Mouse (Mus musculus) midbrain, embryonic 11.5 days (tissue): Measurements from ENCODE around the gene Capza1. TPM values are rescaled to one million over a fixed set of nuclear protein-coding genes. Genes with fewer than 3 reads are reported as not detected.

Experiments used
- ATAC-seq: fragments of 200-750 bp; cut with Nextera tagmentation; 2 replicates; pipeline ENCODE4 v1.8.0; 2017; ENCODE audit warnings: moderate TSS enrichment, moderate library complexity; ENCODE audit not compliant: low FRiP score
- DNase-seq: peaks from one replicate; pipeline ENCODE4 v3.0.0; 2015; ENCODE audit warnings: low spot score; ENCODE audit errors: missing footprints
- H3K27ac ChIP-seq: fragments of 300-500 bp; sonication (generic); 2 replicates; pipeline ENCODE4 v1.5.1; 2014; ENCODE audit warnings: low read depth, low read length
- H3K27me3 ChIP-seq: fragments of 300-500 bp; sonication (generic); 2 replicates; pipeline ENCODE4 v1.6.1; 2014; ENCODE audit warnings: mild to moderate bottlenecking, low read length, moderate library complexity, mixed read lengths; ENCODE audit not compliant: control insufficient read depth, insufficient read depth
- H3K36me3 ChIP-seq: fragments of 300-500 bp; sonication (generic); 2 replicates; pipeline ENCODE4 v1.6.1; 2014; ENCODE audit warnings: mild to moderate bottlenecking, low read length, moderate library complexity, mixed read lengths; ENCODE audit not compliant: control insufficient read depth, insufficient read depth
- H3K4me1 ChIP-seq: fragments of 300-500 bp; sonication (generic); 2 replicates; pipeline ENCODE4 v1.6.1; 2014; ENCODE audit warnings: low read length; ENCODE audit not compliant: control insufficient read depth, insufficient read depth
- H3K4me2 ChIP-seq: fragments of 300-500 bp; sonication (generic); 2 replicates; pipeline ENCODE4 v1.6.1; 2014; ENCODE audit warnings: mild to moderate bottlenecking, moderate library complexity
- H3K4me3 ChIP-seq: fragments of 300-500 bp; sonication (generic); 2 replicates; pipeline ENCODE4 v1.5.1; 2014; ENCODE audit warnings: low read depth, low read length
- H3K9ac ChIP-seq: fragments of 300-500 bp; sonication (generic); 2 replicates; pipeline ENCODE4 v1.6.1; 2014; ENCODE audit warnings: low read length
- H3K9me3 ChIP-seq: fragments of 300-500 bp; sonication (generic); 2 replicates; pipeline ENCODE4 v1.6.1; 2016; ENCODE audit warnings: low read length; ENCODE audit not compliant: control insufficient read depth
- WGBS: fragments of 180-500 bp; shearing (Covaris S2); extraction: QIAGEN DNeasy Blood & Tissue Kit; methylation state at CpG from one replicate; pipeline ENCODE4 v1.1.7; 2014; 5-methylcytosine and 5-hydroxymethylcytosine counted together
- polyA plus RNA-seq: library from polyadenylated mRNA; unstranded; fragments of >200 nt; fragmentation: Nextera tagmentation; extraction: Ambion mirVana; gene quantifications from 2 replicates; pipeline ENCODE4 v1.2.1, GENCODE M21; 2014

Gene Capza1
- polyA plus RNA-seq, 1 experiment from 2014 or later = 268 TPM

- no peak overlapping the region for H3K9ac ChIP-seq
- H3K27me3 ChIP-seq = peaks cover 5% of the 10 kb centered on the region; the same call in 1 of the 2 replicates
- peaks cover 24% of the 10 kb centered on the region for H3K4me1 ChIP-seq
- peak; percentile 93 for DNase-seq
- H3K27ac ChIP-seq = no peak overlapping the region
- H3K36me3 ChIP-seq = no peaks in the 10 kb centered on the region
- H3K9me3 ChIP-seq = no peaks in the 10 kb centered on the region
- H3K4me3 ChIP-seq = no peak overlapping the region
- ATAC-seq = peak; percentile 87
- 63% methylated on average over 20 of the region's 20 CpGs for WGBS
- no peak overlapping the region for H3K4me2 ChIP-seq
These were observed 70.2 kb downstream of the Capza1 start for GRCm38 (mm10) chr3:104793871-104794828.

GRCm38 (mm10) chr3:104792360-104793270, 71.7 kb downstream of the Capza1 start:
- H3K27ac ChIP-seq = no peak overlapping the region
- peaks cover 5% of the 10 kb centered on the region; the same call in 1 of the 2 replicates for H3K27me3 ChIP-seq
- DNase-seq = peak; percentile 69
- H3K9ac ChIP-seq = no peak overlapping the region
- no peak overlapping the region for H3K4me3 ChIP-seq
- no peaks in the 10 kb centered on the region for H3K36me3 ChIP-seq
- no peaks in the 10 kb centered on the region for H3K9me3 ChIP-seq
- 76% methylated on average over 15 of the region's 15 CpGs for WGBS
- no peak overlapping the region for H3K4me2 ChIP-seq
- peaks cover 24% of the 10 kb centered on the region for H3K4me1 ChIP-seq
- ATAC-seq = no peak

GRCm38 (mm10) chr3:104791671-104792070, 72.6 kb downstream of the Capza1 start:
- H3K4me2 ChIP-seq = no peak overlapping the region
- DNase-seq (peak; percentile 69), ATAC-seq (no peak)
- peaks cover 24% of the 10 kb centered on the region for H3K4me1 ChIP-seq
- H3K9ac ChIP-seq = no peak overlapping the region
- 94% methylated on average over 8 of the region's 8 CpGs for WGBS
- H3K27ac ChIP-seq = no peak overlapping the region
- H3K27me3 ChIP-seq = peaks cover 5% of the 10 kb centered on the region; the same call in 1 of the 2 replicates
- H3K4me3 ChIP-seq = no peak overlapping the region
- no peaks in the 10 kb centered on the region for H3K9me3 ChIP-seq
- no peaks in the 10 kb centered on the region for H3K36me3 ChIP-seq

- Histone ChIP-seq H3K9me3 (no peaks in the 10 kb centered on the region), H3K4me2 (peak overlapping the region; percentile 86), H3K36me3 (no peaks in the 10 kb centered on the region), H3K27me3 (peaks cover 5% of the 10 kb centered on the region; the same call in 1 of the 2 replicates), H3K27ac (no peak overlapping the region), H3K4me3 (no peak overlapping the region), H3K4me1 (peaks cover 24% of the 10 kb centered on the region), H3K9ac (peak overlapping the region; percentile 24)
- DNase-seq (peak; percentile 76), ATAC-seq (no peak)
- 13% methylated on average over 4 of the region's 4 CpGs for WGBS
These were observed 73.3 kb downstream of the Capza1 start for GRCm38 (mm10) chr3:104791017-104791416.

- Histone ChIP-seq H3K27me3 (peaks cover 5% of the 10 kb centered on the region; the same call in 1 of the 2 replicates), H3K9ac (peak overlapping the region; percentile 57), H3K9me3 (no peaks in the 10 kb centered on the region), H3K36me3 (no peaks in the 10 kb centered on the region), H3K4me1 (peaks cover 24% of the 10 kb centered on the region), H3K27ac (no peak overlapping the region), H3K4me2 (peak overlapping the region; percentile 86), H3K4me3 (peak overlapping the region; percentile 49; the same call in 1 of the 2 replicates)
- ATAC-seq = no peak
- 27% methylated on average over 6 of the region's 6 CpGs for WGBS
- DNase-seq = peak; percentile 90
These were observed 73.8 kb downstream of the Capza1 start for GRCm38 (mm10) chr3:104790401-104790937.

- H3K4me3 ChIP-seq = peak overlapping the region; percentile 49
- WGBS = 36% methylated on average over 13 of the region's 13 CpGs
- peak overlapping the region; percentile 57 for H3K9ac ChIP-seq
- no peaks in the 10 kb centered on the region for H3K36me3 ChIP-seq
- H3K27ac ChIP-seq = no peak overlapping the region
- no peak for DNase-seq
- H3K4me1 ChIP-seq = peaks cover 24% of the 10 kb centered on the region
- H3K4me2 ChIP-seq = peak overlapping the region; percentile 86
- peaks cover 7% of the 10 kb centered on the region; the same call in 1 of the 2 replicates for H3K27me3 ChIP-seq
- no peak for ATAC-seq
- no peaks in the 10 kb centered on the region for H3K9me3 ChIP-seq
These were observed 74.5 kb downstream of the Capza1 start for GRCm38 (mm10) chr3:104789822-104790221.

- Histone ChIP-seq H3K9ac (peak overlapping the region; percentile 57), H3K27me3 (peaks cover 10% of the 10 kb centered on the region; the same call in 1 of the 2 replicates), H3K27ac (no peak overlapping the region), H3K4me3 (peak overlapping the region; percentile 49), H3K4me1 (peaks cover 19% of the 10 kb centered on the region), H3K36me3 (no peaks in the 10 kb centered on the region), H3K4me2 (peak overlapping the region; percentile 86), H3K9me3 (no peaks in the 10 kb centered on the region)
- ATAC-seq = peak; percentile 35; the same call in 1 of the 2 replicates
- DNase-seq = no peak
- 2% methylated on average over 10 of the region's 10 CpGs for WGBS
These were observed 75.0 kb downstream of the Capza1 start for GRCm38 (mm10) chr3:104789312-104789605.

GRCm38 (mm10) chr3:104788561-104789311, 75.6 kb downstream of the Capza1 start:
- Histone ChIP-seq H3K4me3 (peak overlapping the region; percentile 49), H3K9me3 (no peaks in the 10 kb centered on the region), H3K36me3 (no peaks in the 10 kb centered on the region), H3K27ac (no peak overlapping the region), H3K9ac (peak overlapping the region; percentile 57), H3K27me3 (peaks cover 15% of the 10 kb centered on the region), H3K4me1 (peaks cover 16% of the 10 kb centered on the region), H3K4me2 (peak overlapping the region; percentile 86)
- peak; percentile 92 for ATAC-seq
- peak; percentile 98 for DNase-seq
- WGBS = 1% methylated on average over 48 of the region's 52 CpGs
